Mouse (Mus musculus) embryonic facial prominence, embryonic 14.5 days (tissue): ENCODE measurements around the gene Prrc2b. TPM values are rescaled to one million over a fixed set of nuclear protein-coding genes. Genes with fewer than 3 reads are reported as not detected.
A peak's percentile ranks its signal among the peaks of the same experiment; 100 is the strongest.

Experiments used
- ATAC-seq: fragments of 200-750 bp; cut with Nextera tagmentation; 2 replicates; pipeline ENCODE4 v1.8.0; 2017; ENCODE audit warnings: low read depth, moderate number of reproducible peaks, moderate TSS enrichment
- DNase-seq: peaks from one replicate; pipeline ENCODE4 v3.0.0-alpha.2; 2015; ENCODE audit warnings: low spot score
- H3K27ac ChIP-seq: fragments of 300-500 bp; sonication (generic); replicated peaks from 2 replicates; pipeline ENCODE4 v1.5.1; 2014; ENCODE audit warnings: low read depth, mild to moderate bottlenecking, low read length, moderate library complexity
- H3K27me3 ChIP-seq: fragments of 300-500 bp; sonication (generic); replicated peaks from 2 replicates; pipeline ENCODE4 v1.6.1; 2014; ENCODE audit warnings: low read length; ENCODE audit not compliant: control insufficient read depth, insufficient read depth
- H3K36me3 ChIP-seq: fragments of 300-500 bp; sonication (generic); 2 replicates; pipeline ENCODE4 v1.6.1; 2014; ENCODE audit warnings: low read length, mixed read lengths; ENCODE audit not compliant: control insufficient read depth, insufficient read depth
- H3K4me1 ChIP-seq: fragments of 300-500 bp; sonication (generic); 2 replicates; pipeline ENCODE4 v1.6.1; 2014; ENCODE audit warnings: antibody characterized with exemption, low read length; ENCODE audit not compliant: control insufficient read depth, insufficient read depth
- H3K4me2 ChIP-seq: fragments of 300-500 bp; sonication (generic); 2 replicates; pipeline ENCODE4 v1.6.1; 2014; ENCODE audit warnings: low read depth, mild to moderate bottlenecking, low read length, moderate library complexity, mixed read lengths
- H3K4me3 ChIP-seq: fragments of 300-500 bp; sonication (generic); 2 replicates; pipeline ENCODE4 v1.5.1; 2014; ENCODE audit warnings: low read depth, mild to moderate bottlenecking, low read length
- H3K9ac ChIP-seq: fragments of 300-500 bp; sonication (generic); 2 replicates; pipeline ENCODE4 v1.6.1; 2014; ENCODE audit warnings: low read depth, mild to moderate bottlenecking, low read length, moderate library complexity, mixed read lengths
- H3K9me3 ChIP-seq: fragments of 300-500 bp; sonication (generic); 2 replicates; pipeline ENCODE4 v1.6.1; 2016; ENCODE audit warnings: low read length; ENCODE audit not compliant: control insufficient read depth
- WGBS: fragments of 180-500 bp; shearing (Covaris S2); extraction: QIAGEN DNeasy Blood & Tissue Kit; methylation state at CpG from one replicate; pipeline ENCODE4 v1.1.7; 2014; 5-methylcytosine and 5-hydroxymethylcytosine counted together
- polyA plus RNA-seq: library from polyadenylated mRNA; unstranded; fragments of >200 nt; fragmentation: Nextera tagmentation; extraction: Ambion mirVana; gene quantifications from 2 replicates; pipeline ENCODE4 v1.2.1, GENCODE M21; 2014

Prrc2b gene
- polyA plus RNA-seq, 1 experiment from 2014 or later: 66.0 TPM

GRCm38 (mm10) chr2:32160967-32161366 is 10.1 kb downstream of the Prrc2b start:
- no peaks in the 10 kb centered on the region for H3K27me3 ChIP-seq
- H3K4me3 ChIP-seq: no peak overlapping the region
- no peak for DNase-seq
- H3K4me1 ChIP-seq: peaks cover 28% of the 10 kb centered on the region
- 0 out of 2 replicates have a peak, but pooled peaks cover 3% of the 10 kb centered on the region for H3K36me3 ChIP-seq
- no peak overlapping the region for H3K4me2 ChIP-seq
- no peaks in the 10 kb centered on the region for H3K9me3 ChIP-seq
- H3K9ac ChIP-seq: no peak overlapping the region
- WGBS: 81% methylated on average over 5 of the region's 5 CpGs
- ATAC-seq: no peak
- no peak overlapping the region for H3K27ac ChIP-seq

GRCm38 (mm10) chr2:32162102-32162501 is 11.2 kb downstream of the Prrc2b start:
- no peak overlapping the region for H3K4me3 ChIP-seq
- 95% methylated on average over 8 of the region's 8 CpGs for WGBS
- no peak overlapping the region for H3K9ac ChIP-seq
- ATAC-seq (no peak), DNase-seq (no peak)
- 0 out of 2 replicates have a peak, but pooled peaks cover 3% of the 10 kb centered on the region for H3K36me3 ChIP-seq
- H3K27me3 ChIP-seq: no peaks in the 10 kb centered on the region
- H3K9me3 ChIP-seq: no peaks in the 10 kb centered on the region
- peaks cover 29% of the 10 kb centered on the region for H3K4me1 ChIP-seq
- H3K4me2 ChIP-seq: no peak overlapping the region
- no peak overlapping the region for H3K27ac ChIP-seq

- 0 out of 2 replicates have a peak, but pooled peaks cover 3% of the 10 kb centered on the region for H3K36me3 ChIP-seq
- peaks cover 29% of the 10 kb centered on the region for H3K4me1 ChIP-seq
- no peak overlapping the region for H3K9ac ChIP-seq
- no peak for DNase-seq
- no peak overlapping the region for H3K27ac ChIP-seq
- no peaks in the 10 kb centered on the region for H3K9me3 ChIP-seq
- ATAC-seq: no peak
- H3K27me3 ChIP-seq: no peaks in the 10 kb centered on the region
- 82% methylated on average over 4 of the region's 4 CpGs for WGBS
- H3K4me2 ChIP-seq: no peak overlapping the region
- H3K4me3 ChIP-seq: no peak overlapping the region
Observed at GRCm38 (mm10) chr2:32162646-32163045, 11.8 kb downstream of the Prrc2b start.

DNA sequence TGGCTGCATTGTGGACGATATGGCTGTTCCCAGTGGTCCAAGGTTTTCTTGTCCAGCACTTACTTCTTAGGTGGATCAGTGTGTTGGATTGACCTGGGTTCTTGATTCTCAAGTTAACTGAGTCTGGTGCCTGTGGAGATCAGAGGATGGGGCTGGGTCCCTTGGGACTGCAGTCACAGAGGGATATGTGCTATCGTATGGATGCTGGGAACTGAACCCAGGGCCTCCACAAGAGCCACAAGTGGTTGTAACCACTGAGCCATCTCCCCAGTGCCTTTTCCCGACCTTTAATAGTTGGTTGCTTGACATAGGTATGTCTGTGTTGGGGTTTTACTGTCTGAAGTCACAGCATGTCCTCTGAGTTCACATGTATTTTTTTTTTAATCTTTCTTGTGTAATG is 12.2 kb downstream of the Prrc2b start:
- Histone ChIP-seq H3K4me3 (no peak overlapping the region), H3K4me1 (peaks cover 29% of the 10 kb centered on the region), H3K9ac (no peak overlapping the region), H3K4me2 (no peak overlapping the region), H3K9me3 (no peaks in the 10 kb centered on the region), H3K27me3 (no peaks in the 10 kb centered on the region), H3K36me3 (0 out of 2 replicates have a peak, but pooled peaks cover 3% of the 10 kb centered on the region), H3K27ac (no peak overlapping the region)
- no peak for ATAC-seq
- 83% methylated on average over 3 of the region's 3 CpGs for WGBS
- DNase-seq: no peak

- DNase-seq: no peak
- no peak overlapping the region; the same call in 1 of the 2 replicates for H3K27ac ChIP-seq
- peaks cover 36% of the 10 kb centered on the region for H3K4me1 ChIP-seq
- no peaks in the 10 kb centered on the region for H3K27me3 ChIP-seq
- no peak overlapping the region for H3K4me2 ChIP-seq
- 72% methylated on average over 12 of the region's 12 CpGs for WGBS
- ATAC-seq: no peak
- H3K36me3 ChIP-seq: 0 out of 2 replicates have a peak, but pooled peaks cover 3% of the 10 kb centered on the region
- H3K9me3 ChIP-seq: no peaks in the 10 kb centered on the region
- H3K4me3 ChIP-seq: no peak overlapping the region
- no peak overlapping the region for H3K9ac ChIP-seq
Observed at GRCm38 (mm10) chr2:32164503-32164902, 13.6 kb downstream of the Prrc2b start.

GRCm38 (mm10) chr2:32165040-32165800 is 14.3 kb downstream of the Prrc2b start:
- Histone ChIP-seq H3K4me1 (peaks cover 38% of the 10 kb centered on the region), H3K9me3 (no peaks in the 10 kb centered on the region), H3K27ac (no peak overlapping the region), H3K9ac (no peak overlapping the region), H3K36me3 (0 out of 2 replicates have a peak, but pooled peaks cover under 1% of the 10 kb centered on the region), H3K27me3 (no peaks in the 10 kb centered on the region), H3K4me3 (no peak overlapping the region), H3K4me2 (no peak overlapping the region)
- no peak for DNase-seq
- ATAC-seq: no peak
- WGBS: 85% methylated on average over 11 of the region's 11 CpGs

DNA sequence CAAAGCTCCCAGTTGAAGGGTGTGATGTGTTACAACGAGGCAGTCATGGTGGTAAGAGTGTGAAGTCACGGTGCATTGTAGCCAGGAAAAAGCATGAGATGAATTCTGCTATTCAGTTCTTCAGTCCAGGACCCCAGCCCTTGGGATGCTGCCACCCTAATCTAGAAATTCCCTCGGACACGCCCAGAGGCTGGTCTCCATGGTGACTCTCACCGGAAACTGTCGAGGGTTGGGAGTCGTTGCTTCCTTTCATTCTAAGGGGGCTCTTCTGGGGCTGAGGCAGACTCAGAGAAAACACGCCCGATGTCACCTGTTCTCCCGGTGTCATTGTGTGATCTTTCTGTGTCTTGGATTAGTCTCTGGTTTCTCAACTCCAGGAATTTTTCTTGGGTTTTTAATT is 15.7 kb downstream of the Prrc2b start:
- Histone ChIP-seq H3K4me2 (peak overlapping the region; percentile 46), H3K4me3 (no peak overlapping the region), H3K27ac (peak overlapping the region; percentile 85; the same call in 1 of the 2 replicates), H3K36me3 (no peaks in the 10 kb centered on the region), H3K9ac (0 out of 2 replicates have a peak overlapping the region, but pooled peaks have one; percentile 20), H3K4me1 (peaks cover 38% of the 10 kb centered on the region), H3K9me3 (no peaks in the 10 kb centered on the region), H3K27me3 (no peaks in the 10 kb centered on the region)
- no peak for ATAC-seq
- DNase-seq: peak; percentile 60
- 5% methylated on average over 10 of the region's 10 CpGs for WGBS

DNA sequence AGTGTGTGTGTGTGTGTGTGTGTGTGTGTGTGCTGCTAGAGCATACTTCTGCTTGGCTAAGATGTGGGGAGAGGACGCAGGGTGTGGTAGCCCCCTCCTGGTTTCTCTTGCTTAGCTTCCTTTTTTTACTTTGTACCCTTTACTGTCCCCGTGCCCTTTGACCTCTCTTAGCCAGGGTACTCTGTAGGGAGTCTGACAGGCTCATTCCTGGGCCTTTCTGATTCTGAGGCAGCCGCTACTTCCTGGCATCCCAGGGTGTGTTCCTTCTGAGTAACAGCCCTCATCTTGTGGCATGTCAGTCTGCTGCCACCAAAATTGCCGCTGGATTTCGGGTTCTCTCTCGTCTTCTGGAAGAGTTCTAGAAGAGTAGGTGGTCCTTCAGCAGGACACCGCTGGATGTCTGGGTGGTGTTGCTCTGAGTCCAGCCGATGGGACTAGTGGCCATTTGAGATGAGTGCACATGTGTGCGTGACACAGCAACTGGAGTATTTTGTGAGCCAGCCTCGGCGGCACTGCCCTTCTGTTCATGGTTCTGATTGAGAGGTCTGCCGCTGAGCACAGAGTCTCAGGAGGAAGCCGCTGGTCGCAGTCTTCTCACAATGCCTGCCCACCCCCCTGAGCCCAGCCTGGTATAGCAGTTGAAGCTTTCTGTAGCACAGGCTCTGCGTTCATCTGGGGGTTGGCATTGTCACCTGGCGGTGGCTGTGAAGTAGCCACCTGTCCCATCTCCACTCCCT is 16.3 kb downstream of the Prrc2b start:
- DNase-seq: no peak
- WGBS: 16% methylated on average over 16 of the region's 16 CpGs
- Histone ChIP-seq H3K27me3 (no peaks in the 10 kb centered on the region), H3K9ac (peak overlapping the region; percentile 44), H3K4me1 (peaks cover 38% of the 10 kb centered on the region), H3K9me3 (no peaks in the 10 kb centered on the region), H3K27ac (peak overlapping the region; percentile 85), H3K4me2 (peak overlapping the region; percentile 46), H3K36me3 (no peaks in the 10 kb centered on the region), H3K4me3 (no peak overlapping the region; the same call in 1 of the 2 replicates)
- peak; percentile 26; the same call in 1 of the 2 replicates for ATAC-seq
